Mouse (Mus musculus) limb, embryonic 13.5 days (tissue): ENCODE measurements around the gene Phf1. TPM values are rescaled to one million over a fixed set of nuclear protein-coding genes. Genes with fewer than 3 reads are reported as not detected.

ENCODE experiments used
- ATAC-seq: fragments of 200-750 bp; cut with Nextera tagmentation; 2 replicates; pipeline ENCODE4 v1.8.0; 2017; ENCODE audit warnings: low read depth, moderate number of reproducible peaks, moderate TSS enrichment; ENCODE audit not compliant: low FRiP score
- H3K27ac ChIP-seq: fragments of 300-500 bp; sonication (generic); 2 replicates; pipeline ENCODE4 v1.5.1; 2015; ENCODE audit warnings: inconsistent platforms, mild to moderate bottlenecking, moderate library complexity
- H3K27me3 ChIP-seq: fragments of 300-500 bp; sonication (generic); 2 replicates; pipeline ENCODE4 v1.6.1; 2015; ENCODE audit warnings: mild to moderate bottlenecking, inconsistent platforms
- H3K36me3 ChIP-seq: fragments of 300-500 bp; sonication (generic); 2 replicates; pipeline ENCODE4 v1.6.1; 2015; ENCODE audit warnings: inconsistent platforms, mild to moderate bottlenecking, moderate library complexity
- H3K4me1 ChIP-seq: fragments of 300-500 bp; sonication (generic); 2 replicates; pipeline ENCODE4 v1.6.1; 2015; ENCODE audit warnings: inconsistent platforms
- H3K4me2 ChIP-seq: fragments of 300-500 bp; sonication (generic); replicated peaks from 2 replicates; pipeline ENCODE4 v1.6.1; 2015; ENCODE audit warnings: inconsistent platforms, mild to moderate bottlenecking, moderate library complexity
- H3K4me3 ChIP-seq: fragments of 300-500 bp; sonication (generic); 2 replicates; pipeline ENCODE4 v1.5.1; 2015; ENCODE audit warnings: moderate library complexity, mild to moderate bottlenecking, inconsistent platforms
- H3K9ac ChIP-seq: fragments of 300-500 bp; sonication (generic); 2 replicates; pipeline ENCODE4 v1.6.1; 2015; ENCODE audit warnings: mild to moderate bottlenecking, inconsistent platforms
- H3K9me3 ChIP-seq: fragments of 300-500 bp; sonication (generic); 2 replicates; pipeline ENCODE4 v1.6.1; 2016; ENCODE audit warnings: inconsistent platforms
- WGBS: fragments of 180-500 bp; shearing (Covaris S2); methylation state at CpG from one replicate; pipeline ENCODE4 v1.1.7; 2015; 5-methylcytosine and 5-hydroxymethylcytosine counted together
- polyA plus RNA-seq: library from polyadenylated mRNA; unstranded; fragments of >200 nt; fragmentation: Nextera tagmentation; extraction: Ambion mirVana; gene quantifications from 2 replicates; pipeline ENCODE4 v1.2.1, GENCODE M21; 2015

Phf1 gene
- polyA plus RNA-seq, 1 experiment from 2014 or later: 15.6 TPM

- Histone ChIP-seq H3K27ac (no peak overlapping the region), H3K4me2 (no peak overlapping the region), H3K4me1 (peaks cover 25% of the 10 kb centered on the region), H3K36me3 (peaks cover 74% of the 10 kb centered on the region), H3K9me3 (no peaks in the 10 kb centered on the region), H3K4me3 (no peak overlapping the region), H3K27me3 (no peaks in the 10 kb centered on the region), H3K9ac (no peak overlapping the region)
- ATAC-seq: no peak
- 90% methylated on average over 18 of the region's 18 CpGs for WGBS
Measured at GRCm38 (mm10) chr17:26956895-26957294, 24.0 kb downstream of the Phf1 start.

GRCm38 (mm10) chr17:26957872-26958271 is 25.0 kb downstream of the Phf1 start:
- peaks cover 84% of the 10 kb centered on the region for H3K36me3 ChIP-seq
- H3K4me3 ChIP-seq: no peak overlapping the region
- ATAC-seq: no peak
- no peaks in the 10 kb centered on the region for H3K27me3 ChIP-seq
- H3K4me1 ChIP-seq: peaks cover 15% of the 10 kb centered on the region
- no peak overlapping the region for H3K9ac ChIP-seq
- no peak overlapping the region for H3K4me2 ChIP-seq
- no peak overlapping the region for H3K27ac ChIP-seq
- no peaks in the 10 kb centered on the region for H3K9me3 ChIP-seq
- 95% methylated on average over 5 of the region's 5 CpGs for WGBS

DNA sequence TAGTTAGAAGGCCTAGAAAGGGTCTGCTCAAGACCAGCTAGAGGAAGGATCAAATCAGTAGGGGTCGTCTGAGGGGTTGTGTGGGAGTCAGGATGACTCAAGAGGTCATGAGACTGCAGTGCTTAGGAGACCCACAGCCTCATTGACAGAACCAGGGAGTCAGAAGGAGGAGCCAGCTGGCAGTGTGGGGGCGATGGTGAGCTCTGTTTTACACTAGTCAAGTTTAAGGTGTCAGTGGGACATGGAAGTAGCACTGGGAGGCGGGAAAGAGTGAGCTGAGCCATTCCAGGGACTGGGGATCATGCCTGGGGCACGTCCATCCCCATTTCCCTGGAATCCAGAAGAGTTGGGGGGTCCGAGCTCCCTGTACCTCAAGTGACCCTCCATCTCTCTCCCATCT is 26.0 kb downstream of the Phf1 start:
- Histone ChIP-seq H3K36me3 (peaks cover 92% of the 10 kb centered on the region), H3K9ac (no peak overlapping the region), H3K4me3 (no peak overlapping the region), H3K9me3 (no peaks in the 10 kb centered on the region), H3K4me2 (no peak overlapping the region), H3K27ac (no peak overlapping the region), H3K27me3 (no peaks in the 10 kb centered on the region), H3K4me1 (peaks cover 5% of the 10 kb centered on the region)
- ATAC-seq: no peak
- 62% methylated on average over 5 of the region's 5 CpGs for WGBS

DNA sequence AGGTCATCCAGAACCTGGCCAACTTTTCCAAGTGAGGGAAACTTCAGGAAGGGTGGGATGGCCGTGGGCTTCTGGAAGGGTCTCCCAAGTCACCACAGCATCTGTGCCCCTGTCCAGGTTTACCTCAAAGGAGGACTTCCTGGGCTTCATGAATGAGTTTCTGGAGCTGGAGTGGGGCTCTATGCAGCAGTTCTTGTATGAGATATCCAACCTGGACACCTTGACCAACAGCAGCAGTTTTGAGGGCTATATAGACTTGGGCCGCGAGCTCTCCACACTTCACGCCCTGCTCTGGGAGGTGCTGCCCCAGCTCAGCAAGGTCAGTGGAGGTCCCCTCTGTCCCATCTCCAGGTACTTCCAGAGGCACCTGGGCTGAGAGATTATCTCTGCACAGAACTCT is 27.0 kb downstream of the Phf1 start:
- Histone ChIP-seq H3K27ac (no peak overlapping the region), H3K27me3 (no peaks in the 10 kb centered on the region), H3K36me3 (peaks cover 98% of the 10 kb centered on the region), H3K4me1 (no peaks in the 10 kb centered on the region), H3K9me3 (no peaks in the 10 kb centered on the region), H3K4me2 (no peak overlapping the region), H3K4me3 (no peak overlapping the region), H3K9ac (no peak overlapping the region)
- WGBS: 94% methylated on average over 4 of the region's 4 CpGs
- ATAC-seq: no peak

- no peaks in the 10 kb centered on the region for H3K27me3 ChIP-seq
- H3K4me3 ChIP-seq: no peak overlapping the region
- no peaks in the 10 kb centered on the region for H3K9me3 ChIP-seq
- ATAC-seq: 0 out of 2 replicates have a peak, but pooled peaks have one; percentile 34
- 95% methylated on average over 21 of the region's 21 CpGs for WGBS
- H3K4me2 ChIP-seq: no peak overlapping the region
- no peak overlapping the region for H3K27ac ChIP-seq
- peaks cover 98% of the 10 kb centered on the region for H3K36me3 ChIP-seq
- H3K9ac ChIP-seq: no peak overlapping the region
- H3K4me1 ChIP-seq: no peaks in the 10 kb centered on the region
Measured at GRCm38 (mm10) chr17:26961572-26962240, 28.9 kb downstream of the Phf1 start.

DNA sequence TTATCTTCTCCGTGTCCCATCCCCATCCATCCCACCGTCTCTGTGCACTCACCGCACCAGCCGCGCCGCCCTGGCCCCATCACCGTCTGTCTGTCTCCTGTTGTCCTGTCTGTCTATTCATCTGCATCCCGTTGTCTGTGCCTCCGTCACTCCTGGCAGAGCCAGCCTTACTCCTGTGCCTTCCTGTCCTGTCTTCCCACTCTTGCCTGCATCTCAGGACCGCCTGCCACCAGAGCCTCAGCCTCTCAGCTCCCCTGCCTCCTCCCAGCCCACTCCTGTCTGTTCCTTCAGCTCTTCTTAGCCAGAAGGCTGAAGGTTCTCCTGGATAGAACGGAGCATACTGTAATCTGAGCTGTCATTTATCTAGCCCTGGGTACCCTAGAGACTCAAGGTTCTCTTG is 34.1 kb downstream of the Phf1 start:
- Histone ChIP-seq H3K36me3 (peaks cover 77% of the 10 kb centered on the region), H3K9me3 (no peaks in the 10 kb centered on the region), H3K27ac (no peak overlapping the region), H3K4me2 (no peak overlapping the region), H3K4me1 (peaks cover 14% of the 10 kb centered on the region), H3K4me3 (no peak overlapping the region), H3K9ac (no peak overlapping the region), H3K27me3 (no peaks in the 10 kb centered on the region)
- 88% methylated on average over 11 of the region's 11 CpGs for WGBS
- ATAC-seq: no peak

GRCm38 (mm10) chr17:26967477-26967876 is 34.6 kb downstream of the Phf1 start:
- Histone ChIP-seq H3K9me3 (no peaks in the 10 kb centered on the region), H3K27me3 (no peaks in the 10 kb centered on the region), H3K27ac (no peak overlapping the region), H3K4me2 (no peak overlapping the region), H3K36me3 (peaks cover 72% of the 10 kb centered on the region), H3K4me3 (no peak overlapping the region), H3K4me1 (peaks cover 15% of the 10 kb centered on the region), H3K9ac (no peak overlapping the region)
- no peak for ATAC-seq
- WGBS: 83% methylated on average over 6 of the region's 6 CpGs

- Histone ChIP-seq H3K36me3 (peaks cover 65% of the 10 kb centered on the region), H3K27ac (no peak overlapping the region), H3K27me3 (no peaks in the 10 kb centered on the region), H3K9ac (no peak overlapping the region), H3K9me3 (no peaks in the 10 kb centered on the region), H3K4me1 (peaks cover 15% of the 10 kb centered on the region), H3K4me2 (no peak overlapping the region), H3K4me3 (no peak overlapping the region)
- WGBS: 80% methylated on average over 6 of the region's 6 CpGs
- no peak for ATAC-seq
Measured at GRCm38 (mm10) chr17:26968200-26968611, 35.4 kb downstream of the Phf1 start.

- H3K27ac ChIP-seq: no peak overlapping the region
- ATAC-seq: no peak
- H3K9ac ChIP-seq: no peak overlapping the region
- no peak overlapping the region for H3K4me3 ChIP-seq
- H3K4me2 ChIP-seq: no peak overlapping the region
- peaks cover 59% of the 10 kb centered on the region for H3K36me3 ChIP-seq
- no peaks in the 10 kb centered on the region for H3K27me3 ChIP-seq
- no peaks in the 10 kb centered on the region for H3K9me3 ChIP-seq
- 89% methylated on average over 6 of the region's 6 CpGs for WGBS
- peaks cover 23% of the 10 kb centered on the region for H3K4me1 ChIP-seq
Measured at GRCm38 (mm10) chr17:26969257-26969656, 36.4 kb downstream of the Phf1 start.

- Histone ChIP-seq H3K4me1 (peaks cover 33% of the 10 kb centered on the region), H3K27me3 (no peaks in the 10 kb centered on the region), H3K4me3 (no peak overlapping the region), H3K9me3 (no peaks in the 10 kb centered on the region), H3K9ac (0 out of 2 replicates have a peak overlapping the region, but pooled peaks have one; percentile 8), H3K36me3 (peaks cover 59% of the 10 kb centered on the region), H3K4me2 (no peak overlapping the region), H3K27ac (0 out of 2 replicates have a peak overlapping the region, but pooled peaks have one; percentile 22)
- no peak for ATAC-seq
- 71% methylated on average over 12 of the region's 12 CpGs for WGBS
Measured at GRCm38 (mm10) chr17:26970221-26970620, 37.4 kb downstream of the Phf1 start.

GRCm38 (mm10) chr17:26971247-26971905 is 38.5 kb downstream of the Phf1 start:
- Histone ChIP-seq H3K4me3 (peak overlapping the region; percentile 87), H3K36me3 (peaks cover 59% of the 10 kb centered on the region), H3K27me3 (no peaks in the 10 kb centered on the region), H3K9ac (peak overlapping the region; percentile 86; the same call in 1 of the 2 replicates), H3K9me3 (no peaks in the 10 kb centered on the region), H3K27ac (no peak overlapping the region), H3K4me1 (peaks cover 41% of the 10 kb centered on the region), H3K4me2 (peak overlapping the region; percentile 98)
- no peak for ATAC-seq
- WGBS: 56% methylated on average over 8 of the region's 8 CpGs

GRCm38 (mm10) chr17:26972107-26972506 is 39.3 kb downstream of the Phf1 start:
- H3K9ac ChIP-seq: peak overlapping the region; percentile 86
- peak overlapping the region; percentile 90 for H3K27ac ChIP-seq

More at GRCm38 (mm10) chr17:26972107-26972506, 39.3 kb downstream of the Phf1 start:
- Histone ChIP-seq H3K27me3 (no peaks in the 10 kb centered on the region), H3K9me3 (no peaks in the 10 kb centered on the region), H3K4me1 (peaks cover 46% of the 10 kb centered on the region), H3K4me2 (peak overlapping the region; percentile 98), H3K4me3 (peak overlapping the region; percentile 87), H3K36me3 (peaks cover 59% of the 10 kb centered on the region)
- ATAC-seq: no peak
- 1% methylated on average over 3 of the region's 3 CpGs for WGBS
